Mouse (Mus musculus) brain, adult 2 months (tissue): Measurements from ENCODE around the gene Nprl3.
"Not testable (repeated sequence)": the region's sequence is repeated elsewhere in the genome, so short reads cannot be mapped to it uniquely, and the experiment has no call there.

ENCODE experiments used
- DNase-seq: peaks from one replicate; pipeline ENCODE4 v3.0.0; 2011; ENCODE audit warnings: low read depth, low spot score

Gene Nprl3

GRCm38 (mm10) chr11:32284582-32284981 is 17.1 kb upstream of the Nprl3 start:
- DNase-seq, result not testable (repeated sequence)

- DNase-seq, result not testable (repeated sequence)
Observed at GRCm38 (mm10) chr11:32283091-32283777, 15.7 kb upstream of the Nprl3 start, which contains the start of gene Hba-a1. TSS of gene Hba-a1 (plus strand) at chr11:32283511.

- DNase-seq, result no peak
Observed at GRCm38 (mm10) chr11:32281416-32282144, 14.1 kb upstream of the Nprl3 start.

GRCm38 (mm10) chr11:32280646-32281045 is 13.1 kb upstream of the Nprl3 start:
- no peak for DNase-seq

GRCm38 (mm10) chr11:32278458-32278957 is 11.0 kb upstream of the Nprl3 start:
- DNase-seq, result no peak

GRCm38 (mm10) chr11:32277736-32278457 is 10.4 kb upstream of the Nprl3 start:
- DNase-seq, result no peak

- DNase-seq, result no peak
Observed at GRCm38 (mm10) chr11:32276347-32276746, 8.8 kb upstream of the Nprl3 start, which contains the start of gene Hba-x. TSS of gene Hba-x (plus strand) at chr11:32276400.

- DNase-seq, result no peak
Observed at GRCm38 (mm10) chr11:32271178-32271577, 3.7 kb upstream of the Nprl3 start.

GRCm38 (mm10) chr11:32268952-32269351 is 1.4 kb upstream of the Nprl3 start:
- DNase-seq, result no peak

GRCm38 (mm10) chr11:32267964-32268363 is 457 bp upstream of the Nprl3 start:
- no peak for DNase-seq

GRCm38 (mm10) chr11:32266776-32267175 is 731 bp downstream of the Nprl3 start:
- DNase-seq, result peak; percentile 14

GRCm38 (mm10) chr11:32266194-32266593 is 1.3 kb downstream of the Nprl3 start:
- no peak for DNase-seq

- DNase-seq, result no peak
Observed at GRCm38 (mm10) chr11:32265117-32265738, 2.3 kb downstream of the Nprl3 start.

- no peak for DNase-seq
Observed at GRCm38 (mm10) chr11:32262674-32263415, 4.7 kb downstream of the Nprl3 start.

GRCm38 (mm10) chr11:32256566-32256965 is 10.9 kb downstream of the Nprl3 start:
- DNase-seq, result no peak

GRCm38 (mm10) chr11:32256146-32256545 is 11.4 kb downstream of the Nprl3 start:
- no peak for DNase-seq

- peak; percentile 57 for DNase-seq
Observed at GRCm38 (mm10) chr11:32253121-32253520, 14.4 kb downstream of the Nprl3 start.

- peak; percentile 81 for DNase-seq
Observed at GRCm38 (mm10) chr11:32250880-32251763, 16.4 kb downstream of the Nprl3 start.

GRCm38 (mm10) chr11:32248350-32248749 is 19.2 kb downstream of the Nprl3 start:
- DNase-seq, result peak; percentile 60

- no peak for DNase-seq
Observed at GRCm38 (mm10) chr11:32247068-32247467, 20.4 kb downstream of the Nprl3 start.
